ENCODE assay signal across 8 mouse cellular contexts in the genomic region with DNA sequence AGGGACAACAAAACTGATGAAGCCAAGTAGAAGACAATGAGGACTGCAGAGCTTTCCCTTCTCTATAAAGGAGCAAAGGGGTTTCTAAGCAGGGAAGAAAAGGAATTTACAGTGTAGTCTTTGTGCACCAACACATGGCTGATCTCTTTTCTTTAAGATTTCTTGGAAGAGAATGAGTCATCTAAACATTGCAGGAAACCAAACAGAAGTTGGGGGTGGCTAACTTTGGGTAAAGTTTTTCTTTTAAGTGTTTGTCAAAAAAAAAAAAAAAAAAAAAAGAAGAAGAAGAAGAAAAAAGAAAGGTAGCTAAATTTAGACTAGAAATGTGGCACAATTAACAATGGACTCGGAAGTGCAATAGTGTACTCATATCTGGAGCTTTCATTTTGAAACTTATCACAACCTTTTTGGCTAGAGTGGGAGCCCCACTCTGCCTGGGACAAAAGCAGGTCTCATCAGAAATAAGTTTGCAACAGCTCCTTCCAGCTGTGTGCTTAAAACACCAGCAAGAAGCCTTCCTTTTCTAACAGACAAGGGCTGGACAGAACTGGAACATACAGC.
DNase-seq lines count a peak whose midpoint lies in the region; ATAC-seq and TF ChIP-seq lines count a peak whose summit lies in the region.

No protein-coding gene starts in this region.

- no peaks in the 10 kb centered on the region for H3K9me3 ChIP-seq in heart, embryonic 10.5 days
- H3K9me3 ChIP-seq in lung, postnatal 0 days (ENCODE audit: low read length) = no peaks in the 10 kb centered on the region
- H3K9me3 ChIP-seq in forebrain, embryonic 16.5 days (ENCODE audit: control insufficient read depth, low read length) = no peaks in the 10 kb centered on the region
- no peaks in the 10 kb centered on the region for H3K9me3 ChIP-seq in neural tube, embryonic 15.5 days (replicated peaks)

- no peak overlapping the region for H3K4me2 ChIP-seq in lung, postnatal 0 days (replicated peaks; ENCODE audit: low read depth, low read length)
- no peak overlapping the region for H3K4me2 ChIP-seq in forebrain, embryonic 16.5 days (ENCODE audit: low read length)
- H3K4me2 ChIP-seq in neural tube, embryonic 15.5 days = no peak overlapping the region

- WGBS in heart, embryonic 10.5 days = 48% methylated on average over 1 of the region's 1 CpGs
- WGBS in lung, postnatal 0 days = 25% methylated on average over 1 of the region's 1 CpGs
- WGBS in forebrain, embryonic 16.5 days = 50% methylated on average over 1 of the region's 1 CpGs
- 80% methylated on average over 1 of the region's 1 CpGs for WGBS in neural tube, embryonic 15.5 days

- peak; percentile 33 for ATAC-seq in lung, postnatal 0 days
- no peak for ATAC-seq in forebrain, embryonic 16.5 days
- ATAC-seq in neural tube, embryonic 15.5 days (ENCODE audit: low FRiP score) = no peak

- no peak for TF ChIP-seq EP300 in lung, postnatal 0 days (IDR thresholded peaks at IDR 0.05)

- no peaks in the 10 kb centered on the region for H3K27me3 ChIP-seq in heart, embryonic 10.5 days (ENCODE audit: insufficient read depth, poor library complexity, severe bottlenecking)
- no peaks in the 10 kb centered on the region for H3K27me3 ChIP-seq in lung, postnatal 0 days (replicated peaks; ENCODE audit: insufficient read depth, low read length)
- H3K27me3 ChIP-seq in forebrain, embryonic 16.5 days (replicated peaks; ENCODE audit: control insufficient read depth, insufficient read depth, low read length) = no peaks in the 10 kb centered on the region
- H3K27me3 ChIP-seq in neural tube, embryonic 15.5 days (replicated peaks) = no peaks in the 10 kb centered on the region

- H3K4me3 ChIP-seq in heart, embryonic 10.5 days = no peak overlapping the region
- H3K4me3 ChIP-seq in lung, postnatal 0 days (ENCODE audit: low read depth, low read length) = no peak overlapping the region
- H3K4me3 ChIP-seq in forebrain, embryonic 16.5 days (replicated peaks; ENCODE audit: low read length) = no peak overlapping the region
- H3K4me3 ChIP-seq in neural tube, embryonic 15.5 days (replicated peaks) = no peak overlapping the region

- peaks cover 36% of the 10 kb centered on the region for H3K4me1 ChIP-seq in heart, embryonic 10.5 days
- peaks cover 14% of the 10 kb centered on the region; the same call in 1 of the 2 replicates for H3K4me1 ChIP-seq in lung, postnatal 0 days (ENCODE audit: insufficient read depth, low read depth, low read length)
- peaks cover 21% of the 10 kb centered on the region for H3K4me1 ChIP-seq in forebrain, embryonic 16.5 days (replicated peaks; ENCODE audit: control insufficient read depth, insufficient read depth, low read length)
- H3K4me1 ChIP-seq in neural tube, embryonic 15.5 days = peaks cover 31% of the 10 kb centered on the region

- peaks cover 9% of the 10 kb centered on the region for H3K36me3 ChIP-seq in heart, embryonic 10.5 days
- H3K36me3 ChIP-seq in lung, postnatal 0 days (ENCODE audit: insufficient read depth, low read length) = no peaks in the 10 kb centered on the region
- H3K36me3 ChIP-seq in forebrain, embryonic 16.5 days (ENCODE audit: control insufficient read depth, insufficient read depth) = no peaks in the 10 kb centered on the region
- no peaks in the 10 kb centered on the region for H3K36me3 ChIP-seq in neural tube, embryonic 15.5 days

- intact Hi-C loops in heart, postnatal 36 days (cut with DNase I) = no loop called here

- no peak for TF ChIP-seq CTCF in lung, postnatal 0 days (IDR thresholded peaks at IDR 0.05)

- DNase-seq in heart, embryonic 10.5 days (ENCODE audit: low spot score) = no peak
- no peak for DNase-seq in heart, postnatal 36 days
- DNase-seq in lung, postnatal 0 days (ENCODE audit: low spot score) = peak; percentile 61
- no peak for DNase-seq in lung, postnatal 14 days
- DNase-seq in ovary, adult 18-20 months (ENCODE audit: low spot score) = no peak
- no peak for DNase-seq in frontal cortex, postnatal 25 days (ENCODE audit: low spot score in 2 of 2)

- H3K27ac ChIP-seq in heart, embryonic 10.5 days = peak overlapping the region; percentile 59; the same call in 1 of the 2 replicates
- H3K27ac ChIP-seq in lung, postnatal 0 days (ENCODE audit: low read length) = peak overlapping the region; percentile 11
- peak overlapping the region; percentile 27 for H3K27ac ChIP-seq in forebrain, embryonic 16.5 days (ENCODE audit: low read length)
- peak overlapping the region; percentile 33; the same call in 1 of the 2 replicates for H3K27ac ChIP-seq in neural tube, embryonic 15.5 days (replicated peaks)

- no peak overlapping the region for H3K9ac ChIP-seq in lung, postnatal 0 days (replicated peaks; ENCODE audit: low read depth)
- no peak overlapping the region for H3K9ac ChIP-seq in forebrain, embryonic 16.5 days (replicated peaks; ENCODE audit: low read depth, low read length)
- no peak overlapping the region for H3K9ac ChIP-seq in neural tube, embryonic 15.5 days (replicated peaks)
